Mouse (Mus musculus) embryo, embryonic 11 days (tissue): ENCODE measurements around the gene Myh14.
A peak's percentile ranks its signal among the peaks of the same experiment; 100 is the strongest.

Source experiments
- DNase-seq: peaks from one replicate; pipeline ENCODE4 v3.0.0-alpha.2; 2015

The Myh14 gene

DNA sequence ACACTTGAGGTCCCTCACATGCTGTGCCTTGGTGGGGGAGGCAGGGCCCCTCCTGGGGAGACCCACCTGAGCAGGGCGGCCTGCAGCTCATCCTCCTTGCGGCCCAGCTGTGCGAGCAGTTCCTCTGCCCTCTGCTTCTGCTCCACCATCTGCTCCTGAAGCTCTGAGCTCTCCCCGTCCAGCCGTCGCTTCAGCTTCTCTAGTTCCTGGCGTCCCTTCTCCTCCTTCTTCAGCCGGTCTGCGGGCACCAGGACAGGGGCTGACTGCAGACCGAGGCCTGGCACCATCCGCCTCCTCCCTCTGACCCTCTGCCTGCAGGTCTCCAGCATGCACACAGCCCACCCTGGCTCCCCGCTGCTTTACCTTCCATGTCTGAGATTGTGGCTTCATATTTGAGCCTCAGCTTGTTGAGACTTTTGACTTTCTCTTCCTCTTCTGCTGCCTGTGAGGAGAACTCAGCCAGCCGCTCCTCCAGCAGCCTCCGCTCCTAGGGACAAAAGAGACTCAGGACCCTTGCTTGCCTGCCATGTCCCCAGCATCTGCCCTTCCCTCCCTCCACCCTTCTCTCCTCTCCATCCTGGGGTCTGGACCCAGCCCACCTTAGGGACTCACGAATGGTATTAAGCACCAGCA lies 42.1 kb downstream of the Myh14 start:
- DNase-seq: no peak

DNA sequence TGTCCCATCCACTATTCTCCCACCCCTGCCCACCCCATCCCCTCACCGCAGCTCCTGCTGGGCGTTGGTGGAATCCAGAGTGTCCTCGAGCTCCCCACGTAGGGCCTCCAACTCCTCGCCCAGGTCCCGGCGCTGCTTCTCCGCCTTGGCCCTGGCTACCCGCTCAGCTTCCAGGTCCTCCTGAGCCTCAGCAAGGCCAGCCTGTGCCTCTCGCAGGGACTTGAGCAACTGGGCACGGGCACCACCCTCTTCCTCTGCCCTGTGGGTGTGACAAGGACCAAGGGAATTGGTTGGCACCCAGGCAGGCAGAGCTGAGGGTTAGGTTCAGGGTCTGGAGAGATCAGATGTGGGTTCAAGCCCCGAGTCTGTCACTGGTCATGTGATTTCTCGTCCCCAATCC lies 43.7 kb downstream of the Myh14 start:
- no peak for DNase-seq

DNA sequence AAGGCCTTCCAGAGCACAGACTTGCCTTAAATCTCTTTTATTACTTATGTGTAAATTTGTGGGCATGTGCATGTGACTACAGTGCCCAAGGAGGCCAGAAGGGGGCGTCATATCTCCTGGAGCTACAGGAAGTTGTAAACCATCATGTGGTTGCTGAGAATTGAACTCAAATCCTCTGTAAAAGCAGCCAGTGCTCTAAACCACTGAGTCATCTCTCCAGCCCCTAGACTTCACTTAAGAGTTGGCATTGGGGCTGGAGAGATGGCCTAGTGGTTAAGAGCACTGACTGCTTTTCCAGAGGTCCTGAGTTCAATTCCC lies 44.6 kb downstream of the Myh14 start:
- no peak for DNase-seq

DNA sequence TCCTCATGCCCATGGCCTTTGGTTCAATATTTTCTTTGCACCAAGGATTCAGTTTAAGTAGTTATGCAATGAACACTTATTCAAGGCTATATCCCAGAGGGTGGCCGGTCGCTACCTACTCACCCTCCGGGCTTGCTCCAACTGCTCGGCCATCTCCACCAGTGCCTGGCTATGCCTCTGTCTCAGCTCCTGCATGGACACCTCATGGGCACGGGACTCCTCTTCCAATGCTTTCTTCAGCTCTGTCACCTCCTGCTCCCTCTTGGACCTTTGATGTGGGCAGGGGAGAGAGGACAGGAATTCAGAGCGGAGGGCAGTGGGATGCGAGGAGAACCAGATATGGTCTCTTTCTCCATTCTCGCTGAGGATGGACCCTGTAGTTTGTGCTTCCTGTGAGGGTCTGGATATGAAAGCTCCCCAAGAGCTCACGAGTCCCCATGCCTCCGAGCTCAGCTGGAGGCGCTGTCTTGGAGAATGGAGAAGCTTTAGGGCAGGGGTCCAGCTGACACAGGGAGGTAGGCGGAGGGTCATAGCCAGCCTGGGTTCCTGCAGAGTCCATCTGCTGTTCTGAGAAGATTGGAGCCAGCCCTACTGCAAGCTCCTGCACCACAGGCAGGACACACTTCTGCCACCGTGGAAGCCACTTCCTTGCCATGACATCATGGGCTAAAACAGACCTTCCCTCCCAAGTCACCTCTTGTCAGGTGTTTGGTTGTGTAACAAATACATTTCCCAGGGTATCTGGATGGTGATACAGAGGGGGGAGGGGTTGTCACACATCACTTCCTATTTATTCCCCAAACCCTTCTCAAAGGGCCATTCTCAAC lies 45.2 kb downstream of the Myh14 start:
- no peak for DNase-seq

DNA sequence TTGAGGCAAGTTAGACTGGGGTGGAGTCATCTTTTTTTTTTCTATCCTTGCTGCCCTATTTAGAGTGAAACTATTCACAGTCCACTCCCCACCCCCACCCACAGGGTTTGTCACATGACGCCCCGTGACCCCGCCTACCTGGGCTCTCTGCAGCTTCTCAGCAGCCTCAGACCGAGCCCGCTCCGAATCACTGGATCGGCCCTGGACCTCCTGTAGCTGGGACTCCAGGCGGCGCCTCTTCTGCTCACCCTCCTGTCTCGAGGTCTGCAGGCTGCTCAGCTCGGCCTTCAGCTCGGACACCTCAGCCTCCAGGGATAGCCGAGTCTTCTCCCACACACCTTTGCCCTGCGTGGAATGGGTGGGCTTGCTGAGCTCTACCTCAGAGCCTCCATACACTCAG lies 45.8 kb downstream of the Myh14 start:
- no peak for DNase-seq

DNA sequence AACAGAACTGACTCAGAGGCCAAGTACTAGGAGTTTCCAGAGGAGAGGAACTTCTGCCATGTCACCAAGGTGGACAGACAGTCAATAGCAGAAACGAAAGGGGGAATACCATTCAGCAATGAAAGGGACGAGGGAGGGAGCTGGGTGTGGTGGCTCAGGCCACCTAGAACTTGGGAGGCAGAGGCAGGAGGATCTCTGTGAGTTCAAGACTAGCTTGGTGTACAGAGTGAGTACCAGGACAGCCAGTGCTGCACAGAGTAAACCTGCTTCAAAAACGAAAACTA lies 46.2 kb downstream of the Myh14 start:
- no peak for DNase-seq

DNA sequence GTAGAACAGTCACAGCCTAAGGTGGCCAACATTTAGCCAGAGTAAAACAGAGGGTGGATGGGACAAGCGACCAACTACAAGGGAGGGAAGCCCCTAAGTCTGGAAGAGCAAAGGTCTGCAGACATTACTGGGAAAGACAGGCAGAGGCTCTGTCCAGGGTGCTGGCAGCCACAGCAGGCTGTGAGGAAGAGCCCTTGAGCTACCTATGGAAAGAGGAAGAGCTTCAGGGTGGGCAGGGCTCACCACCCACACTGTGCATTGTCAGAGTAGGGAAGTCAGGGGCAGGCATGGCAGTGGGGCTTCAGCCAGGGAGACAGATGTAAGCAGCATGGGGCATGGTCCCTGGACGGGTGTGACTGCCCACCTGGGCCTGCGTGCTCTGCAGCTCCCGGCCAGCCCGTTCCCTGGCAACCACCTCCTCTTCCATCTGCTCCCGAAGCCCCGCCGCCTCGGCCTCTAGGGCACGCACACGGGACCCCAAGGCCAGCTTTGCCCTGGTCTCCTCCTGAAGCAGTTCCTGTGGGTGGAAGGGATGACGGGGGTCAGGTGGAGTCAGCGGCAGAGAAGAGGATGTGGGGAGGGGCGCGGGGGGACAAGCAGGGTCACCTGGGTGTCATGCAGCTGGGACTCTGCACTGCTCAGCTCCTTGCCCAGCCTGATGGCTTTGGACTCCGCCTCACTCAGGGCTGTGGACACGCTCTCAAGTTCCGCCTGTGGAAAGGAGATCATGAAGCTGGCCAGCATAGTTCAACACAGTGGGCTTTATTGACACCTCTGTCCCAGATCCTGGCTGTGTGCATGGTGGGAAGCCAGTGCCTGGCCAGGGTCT lies 46.7 kb downstream of the Myh14 start:
- no peak for DNase-seq

DNA sequence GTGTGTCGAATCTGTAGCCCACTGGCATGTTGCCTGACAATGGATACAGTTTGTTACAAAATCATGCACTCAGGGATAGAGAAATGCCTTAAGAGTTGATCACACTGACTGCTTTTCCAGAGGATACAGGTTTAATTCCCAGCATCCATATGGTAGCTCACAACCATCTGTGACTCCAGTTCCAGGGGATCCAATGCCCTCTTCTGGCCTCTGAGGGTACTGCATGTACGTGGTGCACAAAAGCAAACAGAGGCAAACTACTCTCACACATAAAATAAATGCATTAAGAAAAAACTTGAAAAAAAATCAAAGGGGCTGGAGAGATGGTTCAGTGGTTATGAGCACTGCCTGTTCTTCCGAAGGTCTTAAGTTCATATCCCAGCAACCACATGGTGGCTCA lies 53.6 kb downstream of the Myh14 start:
- DNase-seq: no peak

DNA sequence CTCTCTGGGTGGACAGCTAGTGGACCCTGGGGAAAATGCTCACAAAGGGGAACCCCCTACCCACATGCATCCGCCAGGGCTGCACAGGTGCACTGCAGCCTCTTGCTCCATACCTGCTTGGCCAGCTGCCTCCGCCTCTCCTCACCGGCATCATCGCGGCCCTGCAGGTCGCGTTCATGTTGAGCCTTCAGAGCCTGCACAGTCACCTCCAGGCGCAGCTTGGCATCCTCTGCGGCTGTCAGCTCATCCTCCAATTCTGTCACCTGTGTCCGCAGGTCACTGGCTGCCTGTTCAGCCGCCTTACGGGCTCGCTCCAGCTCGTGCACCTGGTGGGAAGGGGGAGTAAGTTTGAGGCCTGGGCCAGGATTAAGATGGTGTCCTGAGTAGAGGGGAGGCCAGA lies 54.7 kb downstream of the Myh14 start:
- DNase-seq: no peak

DNA sequence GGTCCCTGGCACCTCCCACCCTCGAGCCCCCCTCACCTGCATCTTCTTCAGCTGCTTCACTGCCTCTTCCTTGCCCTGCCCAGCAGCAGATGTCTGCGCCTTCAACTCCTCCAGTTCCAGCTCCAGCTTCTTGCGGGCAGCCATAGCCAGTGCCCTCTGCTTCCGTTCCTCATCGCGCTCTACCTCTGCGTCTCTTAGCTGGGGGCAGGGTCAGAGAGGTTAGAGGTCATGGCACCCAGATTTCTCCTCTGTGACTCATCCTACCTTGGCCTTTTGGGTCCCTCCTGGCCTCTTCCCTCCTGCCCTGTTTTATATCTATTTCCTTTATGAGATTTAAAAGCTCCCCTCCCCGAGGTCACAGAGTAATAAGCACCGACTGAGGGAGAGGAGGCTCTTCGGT lies 55.3 kb downstream of the Myh14 start:
- no peak for DNase-seq

DNA sequence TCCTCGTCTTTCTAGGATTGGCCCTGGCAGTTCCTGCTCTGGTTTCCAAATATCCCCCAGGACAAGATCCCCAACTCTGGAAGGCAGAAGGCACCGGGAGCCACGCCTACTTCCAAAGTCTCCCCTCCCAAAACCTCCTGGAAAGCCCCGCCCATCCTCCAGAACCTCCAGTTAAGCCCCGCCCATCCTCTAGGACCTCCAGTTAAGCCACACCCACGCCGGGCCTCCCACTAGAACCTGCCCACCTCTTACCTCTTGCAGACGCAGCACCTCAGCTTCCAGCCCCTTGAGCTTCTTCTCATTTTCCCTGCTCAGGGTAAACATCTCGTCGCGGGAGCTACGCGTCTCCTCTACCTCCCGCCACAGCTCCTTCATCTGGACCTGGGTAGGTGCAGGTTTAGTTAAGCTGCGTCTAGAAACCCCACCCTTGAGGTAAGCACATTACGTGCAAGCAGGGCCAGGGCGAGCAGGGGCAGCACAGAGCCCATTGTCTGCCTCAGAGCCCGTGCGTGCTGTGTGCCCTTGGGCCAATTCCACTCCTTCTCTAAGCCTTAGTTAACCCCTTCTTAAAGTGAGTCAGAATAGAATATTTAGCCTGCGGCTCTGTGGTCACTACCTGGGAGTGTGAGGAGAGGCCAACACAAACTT lies 56.5 kb downstream of the Myh14 start:
- DNase-seq: peak; percentile 64

DNA sequence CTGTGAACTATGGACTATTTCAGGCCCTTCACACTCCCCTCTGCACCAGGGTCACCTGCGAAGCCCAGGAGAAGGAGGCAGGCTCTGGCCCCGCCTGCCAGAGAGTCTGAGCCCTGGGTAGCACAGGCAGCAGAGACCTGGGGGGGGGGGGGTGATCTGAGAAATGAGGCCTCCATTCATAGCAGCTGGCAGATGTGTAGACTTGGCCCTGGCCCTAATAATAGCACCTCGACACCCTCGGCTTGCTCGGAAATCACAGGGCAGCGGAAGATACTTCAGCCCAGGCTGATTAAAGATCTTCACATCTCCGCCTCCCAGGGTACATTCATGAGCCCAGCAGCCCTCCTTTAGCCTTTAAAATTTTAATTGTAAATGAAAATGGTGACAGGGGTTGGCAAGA lies 58.5 kb downstream of the Myh14 start:
- DNase-seq: no peak

DNA sequence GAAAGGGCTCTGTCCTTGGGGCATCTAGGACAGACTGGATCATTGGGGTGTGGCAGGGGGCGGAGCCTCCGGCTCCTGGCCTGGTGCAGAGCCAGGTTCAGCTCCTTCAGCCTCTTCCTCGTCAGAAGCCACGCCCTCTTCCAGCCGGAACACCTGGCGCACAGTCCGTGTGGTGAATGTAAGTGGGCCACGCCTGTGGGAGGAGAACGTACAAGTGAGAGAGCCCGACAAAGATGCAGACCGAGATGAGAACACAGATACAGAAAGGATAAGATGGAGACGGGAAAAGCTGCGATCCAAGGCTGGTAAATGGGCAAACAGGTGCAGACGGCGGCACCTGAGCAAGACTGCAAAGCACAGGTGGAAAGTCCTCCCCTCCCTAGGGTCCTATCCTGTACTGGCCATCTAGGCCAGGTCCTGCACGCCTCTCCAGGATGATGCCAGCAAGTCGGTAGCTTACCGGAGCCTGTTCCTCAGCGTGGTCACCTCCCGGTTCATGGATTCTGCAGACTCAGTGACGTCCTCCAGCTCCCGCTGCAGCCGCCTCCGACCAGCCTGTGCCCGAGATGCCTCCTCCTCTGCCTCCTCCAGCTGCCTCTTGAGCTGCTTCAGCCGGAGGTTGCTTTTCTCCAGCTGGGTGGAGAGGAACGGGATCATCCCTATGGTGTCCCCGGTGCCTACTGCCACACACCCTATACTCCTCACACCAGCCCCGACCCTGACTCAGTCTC lies 64.3 kb downstream of the Myh14 start:
- no peak for DNase-seq

DNA sequence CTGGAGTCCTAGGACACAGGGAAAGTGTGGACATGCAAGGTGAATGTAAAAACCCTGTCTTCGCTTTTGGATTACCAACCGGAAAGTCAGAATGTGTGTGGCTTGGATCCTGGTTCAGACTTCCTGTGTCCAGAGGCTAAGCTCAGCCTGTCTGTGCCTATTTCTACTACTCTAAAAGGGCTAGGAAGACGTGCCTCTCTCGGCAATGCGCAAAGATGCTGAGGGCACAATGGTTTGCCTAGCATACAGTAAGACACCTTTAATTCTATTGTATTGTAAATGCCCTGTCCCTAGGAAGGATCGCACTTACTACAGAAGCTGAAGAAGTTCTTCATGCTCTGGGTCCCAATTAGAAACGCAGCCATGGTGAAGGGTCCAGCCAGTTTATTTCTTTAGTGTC lies 65.2 kb downstream of the Myh14 start:
- no peak for DNase-seq

DNA sequence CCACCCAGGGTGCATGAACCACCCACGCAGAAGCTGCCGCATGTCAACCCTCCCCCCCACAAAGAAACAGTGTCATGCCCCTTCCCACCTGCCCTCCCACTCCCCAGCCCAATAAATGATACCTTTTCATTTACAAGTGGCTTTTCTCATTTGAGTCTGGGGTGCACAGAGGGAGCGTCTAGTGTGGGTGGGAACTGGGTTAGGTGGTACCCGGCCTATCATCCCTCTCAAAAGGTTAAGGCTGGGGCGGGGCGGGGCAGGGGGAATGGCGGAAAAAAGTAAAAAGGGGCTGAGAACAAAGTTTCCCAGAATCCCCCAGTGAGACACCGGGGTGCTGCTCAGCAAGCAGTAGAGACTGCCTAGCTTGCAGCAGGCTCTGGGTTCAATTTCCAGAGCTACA lies 66.0 kb downstream of the Myh14 start:
- no peak for DNase-seq

DNA sequence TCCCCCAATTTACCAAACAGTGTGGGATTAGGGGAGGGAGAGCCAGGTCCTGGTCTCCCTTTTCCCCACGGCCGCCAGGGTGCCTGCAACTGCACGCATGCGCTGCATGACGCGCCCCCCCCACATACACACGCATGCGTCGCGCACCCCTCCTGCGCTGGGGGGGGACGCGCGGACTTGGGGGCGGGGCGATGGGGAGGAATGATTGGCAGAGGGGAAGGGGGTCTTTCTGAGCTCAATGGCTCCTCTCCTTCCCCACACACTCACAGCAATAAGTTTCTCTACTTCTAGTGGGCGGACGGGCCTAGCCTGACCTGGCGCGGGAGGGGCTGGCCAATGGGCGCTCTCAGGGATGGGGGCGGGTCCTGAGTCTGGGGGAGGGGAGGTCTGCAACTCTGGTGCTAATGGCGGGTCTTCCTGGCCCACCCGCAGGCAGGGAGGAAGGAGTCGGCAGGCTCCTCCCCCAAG lies 66.5 kb downstream of the Myh14 start:
- DNase-seq: peak; percentile 90

DNA sequence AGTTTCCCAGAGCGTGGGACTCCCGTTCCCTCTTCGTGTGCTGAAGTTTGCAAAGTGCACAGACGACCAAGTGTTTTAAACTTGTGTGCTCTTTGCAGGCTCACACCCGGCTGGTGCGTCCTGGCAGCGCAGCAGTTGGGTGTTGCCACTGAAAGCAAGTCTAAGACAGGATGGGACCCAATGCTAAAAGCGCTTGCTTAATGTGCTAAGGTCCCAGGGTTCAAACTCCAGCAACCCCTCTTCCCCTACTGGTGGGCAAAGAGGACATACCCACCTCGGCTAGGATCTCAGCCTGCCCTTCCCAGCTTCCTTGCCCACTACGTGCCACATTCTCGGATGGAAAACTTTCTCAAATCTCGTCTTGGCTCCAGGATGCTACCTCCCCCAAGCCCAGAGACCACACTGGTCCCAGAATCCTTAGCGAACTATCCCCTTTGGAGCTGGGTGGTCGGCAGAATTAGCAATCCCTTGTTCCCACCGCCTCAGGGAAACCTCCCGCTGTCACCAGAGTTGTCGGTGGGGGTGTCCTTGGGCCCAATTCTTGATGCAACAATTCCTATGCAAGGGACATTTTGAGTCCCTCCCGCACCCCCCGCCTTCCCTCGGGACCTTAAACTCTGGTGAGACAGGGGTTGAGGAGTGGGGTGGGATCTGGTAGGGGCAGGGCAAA lies 67.3 kb downstream of the Myh14 start:
- DNase-seq: peak; percentile 50

DNA sequence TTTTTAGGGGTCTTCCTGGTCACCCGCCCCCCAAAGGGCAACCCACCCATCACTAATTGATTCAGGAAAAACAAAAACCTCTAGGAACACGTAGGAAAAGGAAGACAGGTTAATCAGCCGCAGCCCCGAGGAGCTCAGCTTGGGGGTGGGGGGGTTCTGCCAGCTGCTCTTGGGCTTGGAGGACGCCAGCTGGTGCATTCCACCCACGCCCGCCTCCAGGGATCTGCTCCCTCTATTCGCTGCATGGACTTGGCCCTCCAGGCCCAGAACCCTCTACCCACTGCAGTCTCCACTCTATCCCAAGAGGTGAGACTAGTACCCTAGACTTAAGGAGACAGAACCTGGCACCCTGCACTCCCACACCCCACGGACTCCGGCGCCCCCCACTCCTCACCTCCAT lies 68.2 kb downstream of the Myh14 start:
- DNase-seq: peak; percentile 44

DNA sequence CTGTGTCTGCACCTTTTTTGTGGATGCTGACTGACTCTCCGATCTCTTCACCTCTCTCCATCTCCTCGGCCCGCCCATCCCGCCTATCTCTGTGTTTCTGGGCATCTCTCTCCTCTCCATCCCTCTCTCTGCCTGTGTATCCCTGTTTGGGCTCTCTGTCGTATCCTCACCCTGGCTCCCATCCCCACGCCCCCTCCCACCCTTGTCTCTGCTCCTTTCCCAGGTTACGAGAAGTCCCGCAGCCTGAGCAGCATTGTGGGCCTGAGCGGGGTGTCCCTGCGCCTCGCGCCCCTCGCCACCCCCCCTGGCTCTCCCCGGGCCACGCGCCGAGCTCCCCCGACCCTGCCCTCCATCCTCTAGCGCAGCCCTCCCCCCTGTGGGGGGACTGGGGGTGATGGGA lies 69.0 kb downstream of the Myh14 start:
- no peak for DNase-seq

DNA sequence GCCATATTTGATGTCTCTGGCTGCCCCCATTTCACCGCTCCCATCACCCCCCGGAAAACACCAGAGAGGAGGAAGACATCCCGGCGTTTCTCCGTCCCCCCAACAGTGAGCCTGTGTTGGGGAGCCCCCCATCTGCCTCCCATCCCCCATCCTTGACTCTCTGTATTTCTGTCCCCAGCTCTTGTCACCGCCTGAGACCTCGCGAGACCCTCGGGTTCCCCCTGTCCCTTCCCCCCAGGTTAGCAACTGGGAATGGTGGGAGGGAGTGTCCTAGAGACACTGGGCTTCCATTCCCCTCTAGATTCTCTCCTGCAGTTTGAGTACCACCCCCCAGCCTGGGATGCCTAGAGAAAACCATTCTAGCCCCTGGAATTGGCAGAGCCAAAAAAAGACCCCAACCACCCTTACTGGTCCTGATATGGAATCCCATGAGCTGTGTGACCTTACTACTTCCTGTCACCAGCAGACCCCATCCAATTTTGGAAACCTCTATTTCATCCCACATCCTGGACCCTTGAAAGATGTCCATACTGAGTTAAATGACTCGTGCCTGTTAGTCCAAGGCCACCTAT lies 69.9 kb downstream of the Myh14 start:
- no peak for DNase-seq

DNA sequence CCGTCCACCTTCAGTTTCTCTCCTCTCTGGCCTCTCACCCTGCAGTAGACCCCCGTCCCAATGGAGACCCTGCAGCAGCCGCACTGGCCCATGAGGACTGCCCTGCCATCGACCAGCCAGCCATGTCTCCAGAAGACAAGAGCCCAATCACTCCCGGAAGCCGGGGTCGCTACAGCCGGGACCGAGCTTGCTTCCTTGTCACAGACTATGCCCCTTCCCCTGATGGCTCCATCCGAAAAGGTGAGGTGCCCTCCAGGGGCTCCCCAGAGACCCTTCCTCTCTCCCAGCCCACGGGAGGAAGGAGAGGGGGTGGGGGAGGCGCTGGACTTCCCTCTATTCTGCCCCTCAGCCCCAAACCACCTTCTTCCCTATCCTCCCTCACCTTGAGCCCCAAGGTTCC lies 72.3 kb downstream of the Myh14 start:
- DNase-seq: no peak

DNA sequence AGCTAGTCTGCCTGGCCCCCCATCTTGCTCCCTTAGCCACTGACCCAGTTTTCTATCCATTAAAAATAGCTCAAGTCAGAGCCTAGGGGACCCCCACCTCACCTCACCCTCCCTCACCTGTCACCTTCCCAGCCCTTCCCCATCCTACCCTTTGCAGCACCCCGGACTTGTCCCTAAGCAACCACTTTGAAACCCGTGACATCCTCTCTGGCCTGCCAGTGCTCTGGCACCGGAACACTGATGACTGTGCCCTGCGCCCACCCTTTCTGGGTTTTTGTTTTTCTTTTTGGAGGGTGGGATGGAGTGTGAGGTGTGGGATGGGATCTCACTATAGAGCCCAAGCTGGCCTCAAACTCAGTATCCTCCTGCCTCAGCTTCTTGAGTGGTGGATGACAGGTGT lies 73.0 kb downstream of the Myh14 start:
- no peak for DNase-seq
